In genomic region chr8:11203260-11204110, GRCm38 (mm10) we compare ENCODE assay signal across 12 mouse cellular contexts.
DNase-seq lines count a peak whose midpoint lies in the region; ATAC-seq and TF ChIP-seq lines count a peak whose summit lies in the region.
"Had no signal": no experiment of that assay in that cellular context is flagged by ENCODE, and none has a peak within 500 bp of the region (broad histone marks: within the 10 kb centered on the region; RNA-seq: fewer than 3 reads in every experiment).

No protein-coding gene starts in this region.

- WGBS in midbrain, embryonic 14.5 days, result 79% methylated on average over 12 of the region's 12 CpGs
- 91% methylated on average over 12 of the region's 12 CpGs for WGBS in midbrain, embryonic 10.5 days
- WGBS in hindbrain, embryonic 16.5 days, result 65% methylated on average over 12 of the region's 12 CpGs

- no peak overlapping the region for H3K4me3 ChIP-seq in gastrocnemius, adult 2 months
- no peak overlapping the region for H3K4me3 ChIP-seq in midbrain, embryonic 14.5 days (replicated peaks; ENCODE audit: low read depth, low read length)
- H3K4me3 ChIP-seq in midbrain, embryonic 10.5 days, result no peak overlapping the region
- no peak overlapping the region for H3K4me3 ChIP-seq in hindbrain, embryonic 16.5 days (ENCODE audit: low read length)
- H3K4me3 ChIP-seq: limb, embryonic 15.5 days had no signal

- no peaks in the 10 kb centered on the region for H3K9me3 ChIP-seq in midbrain, embryonic 14.5 days (ENCODE audit: control insufficient read depth, low read length)
- no peaks in the 10 kb centered on the region for H3K9me3 ChIP-seq in midbrain, embryonic 10.5 days (replicated peaks)
- H3K9me3 ChIP-seq in hindbrain, embryonic 16.5 days (ENCODE audit: control insufficient read depth, low read length), result no peaks in the 10 kb centered on the region
- H3K9me3 ChIP-seq: limb, embryonic 15.5 days had no signal

- no peaks in the 10 kb centered on the region for H3K36me3 ChIP-seq in midbrain, embryonic 14.5 days (ENCODE audit: control insufficient read depth, insufficient read depth, low read length)
- peaks cover 2% of the 10 kb centered on the region; the same call in 1 of the 2 replicates for H3K36me3 ChIP-seq in midbrain, embryonic 10.5 days
- H3K36me3 ChIP-seq in hindbrain, embryonic 16.5 days (ENCODE audit: control insufficient read depth, insufficient read depth, low read length), result no peaks in the 10 kb centered on the region

- no peak for DNase-seq in gastrocnemius, adult 2 months
- DNase-seq in gastrocnemius, postnatal 25 days, result no peak
- no peak for DNase-seq in midbrain, embryonic 14.5 days
- no peak for DNase-seq in midbrain, embryonic 10.5 days (ENCODE audit: low spot score)
- DNase-seq in right cerebral cortex, postnatal 36 days (ENCODE audit: low spot score in 2 of 2), result peak; percentile 32 to 35
- no peak for DNase-seq in thymus, postnatal 25 days
- DNase-seq in heart, postnatal 4 days, result no peak
- DNase-seq: cerebellum, postnatal 36 days; gastrocnemius, postnatal 14 days; heart, postnatal 10 days had no signal

- 0 out of 2 replicates have a peak overlapping the region, but pooled peaks have one; percentile 13 for H3K27ac ChIP-seq in gastrocnemius, adult 2 months
- H3K27ac ChIP-seq in midbrain, embryonic 14.5 days (replicated peaks; ENCODE audit: low read depth, low read length), result peak overlapping the region; percentile 26; the same call in 1 of the 2 replicates
- no peak overlapping the region for H3K27ac ChIP-seq in midbrain, embryonic 10.5 days (replicated peaks)
- no peak overlapping the region for H3K27ac ChIP-seq in hindbrain, embryonic 16.5 days (ENCODE audit: low read depth, low read length)
- H3K27ac ChIP-seq: limb, embryonic 15.5 days had no signal

- no peak overlapping the region for H3K4me2 ChIP-seq in midbrain, embryonic 14.5 days (ENCODE audit: low read length)
- H3K4me2 ChIP-seq in hindbrain, embryonic 16.5 days (ENCODE audit: low read length), result no peak overlapping the region
- H3K4me2 ChIP-seq: limb, embryonic 15.5 days had no signal

- H3K9ac ChIP-seq in midbrain, embryonic 14.5 days (replicated peaks; ENCODE audit: low read length), result no peak overlapping the region
- no peak overlapping the region for H3K9ac ChIP-seq in hindbrain, embryonic 16.5 days (ENCODE audit: low read depth, low read length)
- H3K9ac ChIP-seq: limb, embryonic 15.5 days had no signal

- no peak for TF ChIP-seq CTCF in gastrocnemius, adult 2 months (IDR thresholded peaks at IDR 0.05)

- no peaks in the 10 kb centered on the region for H3K27me3 ChIP-seq in midbrain, embryonic 14.5 days (ENCODE audit: control insufficient read depth, insufficient read depth, low read length)
- no peaks in the 10 kb centered on the region for H3K27me3 ChIP-seq in midbrain, embryonic 10.5 days (ENCODE audit: low read depth, poor library complexity, severe bottlenecking)
- no peaks in the 10 kb centered on the region for H3K27me3 ChIP-seq in hindbrain, embryonic 16.5 days (replicated peaks; ENCODE audit: control insufficient read depth, insufficient read depth, low read length)
- H3K27me3 ChIP-seq: limb, embryonic 15.5 days had no signal

- no peaks in the 10 kb centered on the region for H3K4me1 ChIP-seq in midbrain, embryonic 14.5 days (ENCODE audit: control insufficient read depth, insufficient read depth, low read length)
- peaks cover 5% of the 10 kb centered on the region; the same call in 1 of the 2 replicates for H3K4me1 ChIP-seq in midbrain, embryonic 10.5 days
- H3K4me1 ChIP-seq in hindbrain, embryonic 16.5 days (ENCODE audit: control insufficient read depth, insufficient read depth, low read depth, low read length), result no peaks in the 10 kb centered on the region
- H3K4me1 ChIP-seq: limb, embryonic 15.5 days had no signal

- ATAC-seq in midbrain, embryonic 14.5 days (ENCODE audit: low FRiP score, low TSS enrichment), result no peak
- peak; percentile 61 for ATAC-seq in hindbrain, embryonic 16.5 days

- intact Hi-C loops in gastrocnemius, adult 2 months (cut with DNase I), result no loop called here

Comparison
In these comparisons a context has a peak if more than half of its experiments do, and no peak if none do; other contexts are left out.
1. H3K27ac ChIP-seq: peak in gastrocnemius, adult 2 months (single experiment) and midbrain, embryonic 14.5 days (single experiment); none in midbrain, embryonic 10.5 days (single experiment) and hindbrain, embryonic 16.5 days (single experiment).
2. DNase-seq: peak in right cerebral cortex, postnatal 36 days (2 of 2); none in gastrocnemius, adult 2 months (single experiment), gastrocnemius, postnatal 25 days (single experiment), midbrain, embryonic 14.5 days (single experiment), midbrain, embryonic 10.5 days (single experiment), thymus, postnatal 25 days (single experiment) and heart, postnatal 4 days (single experiment).